Mouse (Mus musculus) R1 (cell line): ENCODE measurements around the gene Mrpl34.
A peak's percentile ranks its signal among the peaks of the same experiment; 100 is the strongest.

ENCODE experiments used
- DNase-seq: peaks from one replicate; pipeline ENCODE4 v3.0.0-alpha.2; 2018; ENCODE audit warnings: low read depth, low spot score

Gene Mrpl34

GRCm38 (mm10) chr8:71468916-71469315 is 4.2 kb downstream of the Mrpl34 start, which contains the start of gene Dda1:
Gene Dda1 (plus strand): TSS chr8:71469199.
- peak; percentile 99 for DNase-seq

- DNase-seq, result peak; percentile 81
Measured at GRCm38 (mm10) chr8:71469411-71469810, 4.7 kb downstream of the Mrpl34 start.

GRCm38 (mm10) chr8:71470146-71470912 is 5.6 kb downstream of the Mrpl34 start:
- DNase-seq, result no peak

GRCm38 (mm10) chr8:71470913-71471255 is 6.1 kb downstream of the Mrpl34 start:
- DNase-seq, result no peak

GRCm38 (mm10) chr8:71471861-71472260 is 7.1 kb downstream of the Mrpl34 start:
- DNase-seq, result no peak

- DNase-seq, result no peak
Measured at GRCm38 (mm10) chr8:71472601-71473386, 8.0 kb downstream of the Mrpl34 start.

- DNase-seq, result no peak
Measured at GRCm38 (mm10) chr8:71474344-71474743, 9.6 kb downstream of the Mrpl34 start.

- DNase-seq, result no peak
Measured at GRCm38 (mm10) chr8:71474785-71475701, 10.3 kb downstream of the Mrpl34 start.

- DNase-seq, result no peak
Measured at GRCm38 (mm10) chr8:71475702-71476075, 10.9 kb downstream of the Mrpl34 start.

GRCm38 (mm10) chr8:71476099-71476940 is 11.6 kb downstream of the Mrpl34 start:
- DNase-seq, result no peak

GRCm38 (mm10) chr8:71477196-71477845 is 12.6 kb downstream of the Mrpl34 start:
- peak; percentile 89 for DNase-seq

GRCm38 (mm10) chr8:71478943-71479342 is 14.2 kb downstream of the Mrpl34 start:
- no peak for DNase-seq

- peak; percentile 99 for DNase-seq
Measured at GRCm38 (mm10) chr8:71483932-71484331, 19.2 kb downstream of the Mrpl34 start.

GRCm38 (mm10) chr8:71484736-71485135 is 20.0 kb downstream of the Mrpl34 start:
- no peak for DNase-seq

GRCm38 (mm10) chr8:71485142-71486135 is 20.7 kb downstream of the Mrpl34 start, which contains the start of gene Ano8:
Gene Ano8 (minus strand): TSS chr8:71485963.
- DNase-seq, result peak; percentile 91

- peak; percentile 81 for DNase-seq
Measured at GRCm38 (mm10) chr8:71486136-71486529, 21.4 kb downstream of the Mrpl34 start.

GRCm38 (mm10) chr8:71487691-71488445 is 23.1 kb downstream of the Mrpl34 start, which contains the start of gene Gtpbp3:
Gene Gtpbp3 (plus strand): TSS chr8:71488103.
- peak; percentile 77 for DNase-seq

GRCm38 (mm10) chr8:71488454-71488853 is 23.7 kb downstream of the Mrpl34 start:
- DNase-seq, result peak; percentile 99
